Mouse (Mus musculus): ENCODE data around the gene Herpud2.
"Not testable (repeated sequence)": the region's sequence is repeated elsewhere in the genome, so short reads cannot be mapped to it uniquely, and the experiment has no call there.

Gene Herpud2

GRCm38 (mm10) chr9:25143950-25144349, 7.7 kb downstream of the Herpud2 start:
- no peak for DNase-seq

GRCm38 (mm10) chr9:25142988-25143387, 8.6 kb downstream of the Herpud2 start:
- no peak for DNase-seq

- DNase-seq: no peak
Observed at GRCm38 (mm10) chr9:25142041-25142440, 9.6 kb downstream of the Herpud2 start.

- DNase-seq: peak; percentile 62 to 75
Observed at GRCm38 (mm10) chr9:25140330-25140729, 11.3 kb downstream of the Herpud2 start.

- no peak for DNase-seq
Observed at GRCm38 (mm10) chr9:25138900-25139299, 12.7 kb downstream of the Herpud2 start.

- no peak for DNase-seq
Observed at GRCm38 (mm10) chr9:25132920-25133319, 18.7 kb downstream of the Herpud2 start.

- no peak for DNase-seq
Observed at GRCm38 (mm10) chr9:25132253-25132652, 19.4 kb downstream of the Herpud2 start.

- DNase-seq: no peak
Observed at GRCm38 (mm10) chr9:25124048-25124447, 27.6 kb downstream of the Herpud2 start.

- not testable (repeated sequence) for DNase-seq
Observed at GRCm38 (mm10) chr9:25123590-25123989, 28.0 kb downstream of the Herpud2 start.

- peak; percentile 40 to 53 for DNase-seq
Observed at GRCm38 (mm10) chr9:25104638-25105037, 47.0 kb downstream of the Herpud2 start.

GRCm38 (mm10) chr9:25102881-25103280, 48.7 kb downstream of the Herpud2 start:
- DNase-seq: no peak

GRCm38 (mm10) chr9:25090853-25091252, 60.8 kb downstream of the Herpud2 start:
- DNase-seq: no peak

GRCm38 (mm10) chr9:25089122-25089521, 62.5 kb downstream of the Herpud2 start, which contains the start of gene Gm10181:
Gene Gm10181 (plus strand): TSS chr9:25089422.
- no peak for DNase-seq

- DNase-seq: no peak
Observed at GRCm38 (mm10) chr9:25076505-25076904, 75.1 kb downstream of the Herpud2 start.

GRCm38 (mm10) chr9:25075977-25076376, 75.6 kb downstream of the Herpud2 start:
- DNase-seq: no peak

- DNase-seq: no peak
Observed at GRCm38 (mm10) chr9:25072666-25073065, 79.0 kb downstream of the Herpud2 start.

GRCm38 (mm10) chr9:25058726-25059125, 92.9 kb downstream of the Herpud2 start:
- peak in 1 of 2 experiments; percentile 28 for DNase-seq
